Mouse (Mus musculus): ENCODE results near the gene Tmeff1.

- TF ChIP-seq POLR2A (IDR thresholded peaks at IDR 0.05; ENCODE audit: control insufficient read depth, extremely low read depth, insufficient read depth, low read length, poor library complexity): no peak
- no peak for TF ChIP-seq CTCF (IDR thresholded peaks at IDR 0.05; ENCODE audit: borderline replicate concordance, control insufficient read depth, extremely low read depth, insufficient read depth, low read length, poor library complexity)
Measured at GRCm38 (mm10) chr4:48622946-48623345, 38.0 kb downstream of the Tmeff1 start.

All from thymus, adult 2 months (tissue).